Mouse (Mus musculus): ENCODE measurements around the gene Lcn9.
"Not testable (repeated sequence)": the region's sequence is repeated elsewhere in the genome, so short reads cannot be mapped to it uniquely, and the experiment has no call there.

Lcn9 gene

GRCm38 (mm10) chr2:25822806-25823205 lies at the start of gene Lcn9:
Lcn9 (plus strand) TSS chr2:25823153.
- no peak for DNase-seq

GRCm38 (mm10) chr2:25773507-25773906 lies 49.4 kb upstream of the Lcn9 start:
- DNase-seq = no peak

DNA sequence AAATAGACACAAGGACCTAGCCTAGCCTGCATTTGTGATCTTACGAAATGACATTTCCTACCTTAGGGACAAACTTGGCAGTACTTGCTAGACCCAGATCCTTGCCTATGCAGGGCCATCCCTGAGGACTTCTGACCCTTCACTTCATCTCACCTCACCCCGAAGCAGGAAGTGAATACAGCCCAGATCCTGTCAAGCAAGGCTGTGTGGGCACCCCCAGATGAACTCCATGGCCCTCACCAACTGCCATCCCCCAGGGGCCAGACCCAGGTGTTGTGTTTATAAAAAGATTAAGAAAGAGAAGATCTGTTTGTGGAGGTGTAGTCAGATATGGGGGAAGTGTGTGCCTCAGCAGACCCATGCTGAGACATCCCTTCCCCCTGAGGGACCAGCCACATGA lies 48.3 kb upstream of the Lcn9 start:
- DNase-seq = no peak

GRCm38 (mm10) chr2:25775991-25776390 lies 47.0 kb upstream of the Lcn9 start:
- DNase-seq = no peak

DNA sequence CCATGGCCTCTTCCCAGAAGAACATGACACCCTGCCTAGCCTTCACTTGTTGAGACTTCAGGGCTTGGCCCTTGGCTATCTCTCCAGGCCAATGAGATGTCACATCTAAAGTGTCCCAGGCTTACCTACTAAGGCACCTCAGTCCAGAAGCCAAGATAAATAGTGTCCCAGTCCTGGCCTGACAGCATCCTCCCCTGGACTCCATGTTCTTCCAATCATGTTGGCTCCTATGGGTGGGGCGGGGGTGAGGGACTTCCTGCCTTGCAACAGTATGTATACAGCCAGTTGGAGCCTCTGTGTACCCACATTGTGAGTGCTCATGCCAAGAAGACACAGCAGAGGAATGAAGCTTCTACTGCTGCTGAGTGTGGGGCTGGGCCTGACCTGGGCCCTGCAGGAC lies 46.2 kb upstream of the Lcn9 start, which contains the start of gene Lcn11:
Gene Lcn11 (plus strand): TSS at position 301 of the 400 bp plus-strand sequence.
- DNase-seq = no peak

DNA sequence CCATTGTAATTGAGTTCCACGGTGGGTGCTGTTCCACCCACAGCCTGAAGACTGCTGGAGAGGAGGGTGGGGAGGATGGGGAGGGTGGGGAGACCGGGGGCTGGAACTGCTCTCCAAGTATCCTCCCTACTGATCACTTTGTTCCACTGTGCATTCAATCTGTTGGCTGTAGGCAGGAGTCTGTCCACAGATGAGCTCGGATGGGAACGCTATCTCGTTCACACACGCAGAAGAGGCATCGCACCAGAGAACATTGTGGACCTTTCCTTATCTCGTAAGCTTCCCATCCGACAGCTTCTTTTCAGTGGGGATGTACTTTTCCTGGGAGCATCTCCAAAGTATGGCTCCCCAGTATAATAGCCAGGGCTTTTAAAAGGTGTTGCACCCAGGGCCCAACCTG lies 43.9 kb upstream of the Lcn9 start:
- DNase-seq = no peak

DNA sequence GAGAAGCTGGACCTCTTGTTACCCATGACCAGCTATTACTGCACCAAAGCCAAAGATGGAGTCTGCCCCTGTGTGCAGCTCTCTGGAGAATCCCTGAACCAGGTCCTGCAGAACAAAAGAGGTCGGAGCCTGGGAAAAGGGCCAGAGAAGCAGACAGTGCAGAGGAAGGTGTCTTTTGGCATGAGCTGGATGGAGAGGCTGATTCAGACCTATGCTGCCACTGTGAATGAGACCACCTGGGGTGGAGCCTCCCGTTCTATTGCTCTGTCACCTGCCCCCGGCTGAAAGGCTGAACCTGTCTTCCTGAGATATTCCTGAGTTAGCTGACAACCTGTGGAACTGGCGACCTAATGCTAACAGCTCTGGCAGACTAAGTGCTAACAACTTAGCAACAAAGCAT lies 42.0 kb upstream of the Lcn9 start:
- DNase-seq = no peak

- DNase-seq = no peak
These were observed 41.0 kb upstream of the Lcn9 start, which contains the start of gene Gm13539 for GRCm38 (mm10) chr2:25781957-25782356. Gm13539 (plus strand) TSS chr2:25782257.

- no peak for DNase-seq
These were observed 37.2 kb upstream of the Lcn9 start for GRCm38 (mm10) chr2:25785573-25786322.

GRCm38 (mm10) chr2:25789092-25789491 lies 33.9 kb upstream of the Lcn9 start:
- DNase-seq = no peak

GRCm38 (mm10) chr2:25797635-25798034 lies 25.3 kb upstream of the Lcn9 start:
- DNase-seq = no peak

GRCm38 (mm10) chr2:25798065-25798464 lies 24.9 kb upstream of the Lcn9 start:
- no peak for DNase-seq

DNA sequence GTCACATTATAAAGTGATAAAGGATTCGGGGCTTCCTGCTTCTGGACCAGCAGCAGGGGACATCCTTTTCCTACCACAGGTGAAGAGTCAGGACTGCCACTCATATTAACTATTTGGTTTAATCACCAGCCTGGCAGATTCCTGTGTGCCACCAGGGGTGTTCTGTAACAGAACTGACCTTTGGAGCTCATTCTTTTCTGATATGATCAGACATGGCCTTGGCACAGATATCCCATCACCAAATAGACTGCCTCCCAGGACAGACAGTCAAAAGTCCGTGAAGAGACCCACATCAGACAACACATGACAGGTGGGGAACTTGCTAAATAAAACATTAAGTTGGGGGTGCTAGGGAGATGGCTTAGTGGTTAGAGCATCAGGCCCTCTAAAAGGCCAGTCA lies 11.2 kb upstream of the Lcn9 start:
- no peak for DNase-seq

DNA sequence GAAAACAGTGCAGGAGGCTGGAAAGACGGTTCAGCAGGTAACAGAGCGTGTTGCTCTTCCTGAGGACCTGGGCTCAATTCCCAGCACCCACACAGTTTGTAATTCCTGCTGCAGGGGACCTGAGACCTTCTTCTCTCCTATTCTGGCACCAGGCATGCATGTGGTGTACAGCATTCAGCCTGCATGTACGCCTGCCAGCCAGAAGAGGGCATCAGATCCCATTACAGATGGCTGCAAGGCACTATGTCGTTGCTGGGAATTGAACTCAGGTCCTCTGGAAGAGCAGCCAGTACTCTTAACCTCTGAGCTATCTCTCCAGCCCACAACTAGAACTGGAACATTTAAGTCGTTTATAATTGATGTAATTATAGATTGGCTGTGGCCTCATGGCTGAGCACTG lies 9.6 kb upstream of the Lcn9 start:
- no peak for DNase-seq

DNA sequence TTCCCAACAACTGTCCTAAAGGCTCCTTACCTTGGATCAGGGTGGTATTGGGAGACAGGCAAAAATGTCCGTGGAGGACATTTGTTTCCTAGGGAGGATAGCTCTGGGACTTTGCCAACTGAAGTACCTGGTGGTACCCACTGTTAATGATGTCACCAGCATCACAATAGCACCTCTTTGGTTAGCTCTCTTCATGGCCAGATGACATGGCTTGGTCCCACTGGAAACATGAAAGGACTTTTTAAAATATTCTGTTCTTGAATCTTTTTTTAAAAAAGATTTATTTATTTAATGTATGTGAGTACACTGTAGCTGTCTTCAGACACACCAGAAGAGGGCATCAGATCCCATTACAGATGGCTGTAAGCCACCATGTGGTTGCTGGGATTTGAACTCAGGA lies 7.2 kb upstream of the Lcn9 start, which contains the start of gene Glt6d1:
Gene Glt6d1 (minus strand): TSS at position 101 of the 400 bp plus-strand sequence.
- DNase-seq = not testable (repeated sequence)

DNA sequence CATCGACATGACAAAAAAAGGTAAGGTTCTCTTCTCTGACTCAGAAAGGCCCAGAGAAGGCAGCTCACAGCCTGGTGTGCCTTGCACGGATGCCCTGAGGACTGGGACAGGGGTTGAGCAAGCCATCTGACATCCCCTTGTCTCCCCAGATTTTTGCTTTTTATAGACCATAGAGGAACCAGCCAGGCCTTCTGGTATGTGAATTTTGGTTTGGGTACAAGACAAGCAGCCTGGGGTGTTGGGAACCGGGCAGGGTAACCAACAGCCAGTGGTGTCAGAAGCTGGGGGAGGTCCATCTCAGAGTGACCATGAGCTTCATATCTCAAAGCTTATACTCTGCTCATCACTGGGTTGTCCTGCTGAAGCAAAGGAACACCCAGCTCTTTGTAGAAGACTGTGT lies 1.8 kb downstream of the Lcn9 start:
- DNase-seq = no peak

GRCm38 (mm10) chr2:25828344-25828947 lies 5.5 kb downstream of the Lcn9 start:
- DNase-seq = no peak

- DNase-seq = no peak
These were observed 7.8 kb downstream of the Lcn9 start for GRCm38 (mm10) chr2:25830786-25831185.

GRCm38 (mm10) chr2:25836291-25836690 lies 13.3 kb downstream of the Lcn9 start:
- peak; percentile 79 for DNase-seq

GRCm38 (mm10) chr2:25842161-25842560 lies 19.2 kb downstream of the Lcn9 start:
- no peak for DNase-seq

DNA sequence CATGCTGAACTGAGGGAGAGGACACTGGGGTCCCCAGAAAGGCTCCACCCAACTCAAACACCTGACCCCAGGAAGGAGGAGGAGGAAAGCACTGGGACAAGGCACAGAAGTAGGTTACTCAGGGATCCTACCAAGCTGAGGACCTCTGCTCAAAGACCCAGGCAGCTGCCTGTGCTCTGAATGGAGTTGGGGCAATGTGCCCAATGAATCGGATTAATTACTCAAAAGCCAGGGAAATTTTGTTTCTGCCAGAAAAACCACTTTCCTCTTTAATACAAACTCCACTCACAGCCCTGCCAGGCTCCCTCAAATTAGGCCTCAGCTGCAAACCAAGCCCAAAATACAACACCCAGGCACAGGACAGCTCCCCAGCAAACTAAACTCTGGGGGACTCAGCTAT lies 19.8 kb downstream of the Lcn9 start:
- DNase-seq = no peak

- DNase-seq = no peak
These were observed 21.1 kb downstream of the Lcn9 start for GRCm38 (mm10) chr2:25844097-25844496.

- DNase-seq = no peak
These were observed 23.6 kb downstream of the Lcn9 start for GRCm38 (mm10) chr2:25846516-25846915.

DNA sequence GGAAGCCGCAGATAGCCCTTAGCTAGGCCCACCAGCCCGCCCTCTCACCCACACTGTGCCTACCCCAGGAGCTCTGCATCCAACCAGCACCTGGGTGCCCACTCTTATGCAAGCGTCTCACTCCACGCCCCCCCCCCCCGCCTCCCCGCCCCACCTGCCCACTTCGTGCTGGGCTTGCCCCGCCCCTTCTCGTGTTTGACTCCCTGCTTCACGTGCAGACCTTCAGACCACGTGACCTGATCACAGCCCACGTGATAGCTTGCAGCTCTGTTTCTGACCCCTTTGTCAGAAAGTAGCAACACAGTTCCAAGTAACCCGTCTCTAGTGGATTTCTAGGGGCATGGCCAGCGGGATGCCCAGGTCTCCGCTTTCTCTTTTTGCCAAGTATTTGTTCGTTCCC lies 24.3 kb downstream of the Lcn9 start, which contains the start of gene Sohlh1:
Gene Sohlh1 (minus strand): TSS at position 23 of the 400 bp plus-strand sequence.
- no peak for DNase-seq

Data from kidney, adult 18-20 months (tissue).